Mouse (Mus musculus) liver, postnatal 0 days (tissue): ENCODE results near the gene Efhd1.

Source experiments
- CTCF ChIP-seq: sonication (generic); IDR thresholded peaks from 2 replicates; pipeline ENCODE4 v1.5.1; 2016; ENCODE audit warnings: antibody characterized with exemption, low read depth
- EP300 ChIP-seq: IDR thresholded peaks from 2 replicates; pipeline ENCODE4 v1.6.1; 2016; ENCODE audit warnings: antibody characterized with exemption, low read depth, mild to moderate bottlenecking

GRCm38 (mm10) chr1:87263796-87264133 is 398 bp upstream of the Efhd1 start:
- TF ChIP-seq EP300 (no peak), CTCF (no peak)
